Mouse (Mus musculus) adrenal gland, adult (tissue): ENCODE measurements at regions not wholly inside any gene's neighbourhood (a gene's known extent, or its start where the extent isn't known, plus 50 kb on each side); places are given as distances from the start of the nearest gene placed in this dataset.
"Not testable (repeated sequence)": the region's sequence is repeated elsewhere in the genome, so short reads cannot be mapped to it uniquely, and the experiment has no call there.

Experiments used
- DNase-seq, 2 experiments: peaks; one replicate each; pipeline ENCODE4 v3.0.0; 2022 to 2023; ENCODE audit warnings: low spot score in 1 of 2; ENCODE audit not compliant: inconsistent age in 2 of 2

DNA sequence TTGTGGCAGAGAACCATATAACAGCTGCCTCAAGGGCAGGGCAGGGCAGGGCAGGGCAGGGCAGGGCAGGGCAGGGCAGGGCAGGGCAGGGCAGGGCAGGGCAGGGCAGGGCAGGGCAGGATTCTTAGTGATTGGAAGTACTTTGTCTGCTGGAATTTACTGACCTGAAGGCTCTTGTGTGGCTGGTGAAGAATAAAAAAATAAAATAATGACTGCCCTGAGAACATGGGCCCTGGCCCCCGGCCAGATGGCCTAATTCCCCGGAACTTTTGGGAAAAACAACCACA lies 169.3 kb downstream of the Qk start:
- DNase-seq, result not testable (repeated sequence)

DNA sequence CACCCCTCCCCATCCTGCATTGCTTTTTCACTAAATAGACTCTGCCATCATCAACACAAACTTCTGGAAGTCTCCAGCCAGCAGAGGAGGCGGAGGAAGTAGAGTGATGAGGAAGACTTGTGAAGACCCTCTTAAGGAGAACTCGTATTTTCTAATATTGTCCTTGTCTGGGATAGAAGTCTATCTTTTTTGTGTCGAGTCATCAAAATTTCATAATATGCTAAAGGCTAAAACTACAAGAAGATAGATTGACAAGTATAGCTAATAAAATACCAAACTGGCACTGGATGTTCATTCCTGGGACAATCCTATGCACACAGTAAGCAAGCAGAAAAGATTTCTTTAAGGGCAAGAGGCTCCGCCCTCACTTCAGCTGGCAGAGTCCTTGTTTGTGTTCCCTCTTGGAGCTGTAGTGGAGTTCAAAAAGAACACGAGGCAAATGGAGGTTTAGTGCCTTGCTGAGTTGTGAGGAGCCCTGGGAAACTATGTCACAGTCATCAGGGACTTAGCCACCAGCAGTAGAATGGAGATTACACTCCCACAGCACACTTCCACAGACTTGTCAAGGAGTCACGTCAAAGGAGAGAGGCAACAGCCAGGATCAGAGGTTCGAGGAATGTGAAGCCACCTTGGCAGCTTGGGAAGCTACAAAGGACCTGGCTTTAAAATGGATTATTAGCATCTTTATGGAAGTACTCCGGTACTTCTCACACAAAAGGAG lies 169.8 kb downstream of the Qk start:
- DNase-seq, result no peak

DNA sequence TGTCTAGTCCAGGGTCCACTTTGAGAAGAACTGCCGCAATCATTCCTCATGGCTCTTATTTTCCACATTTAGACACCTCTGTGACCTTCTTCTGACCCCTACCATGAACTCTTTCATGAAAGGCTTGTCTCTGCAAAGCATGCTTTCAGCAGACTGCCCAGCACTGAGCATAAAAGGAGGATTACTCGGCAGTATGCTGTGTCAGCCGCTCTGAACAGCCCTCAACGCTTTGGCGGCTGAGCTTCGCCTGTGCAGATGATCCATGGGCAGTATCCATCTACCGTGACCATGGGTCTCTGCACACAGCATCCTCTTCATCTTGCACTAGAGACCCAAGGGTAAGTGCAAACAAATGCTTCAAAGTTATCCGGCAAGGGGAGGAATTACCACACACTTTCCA lies 172.5 kb downstream of the Qk start:
- no peak for DNase-seq

DNA sequence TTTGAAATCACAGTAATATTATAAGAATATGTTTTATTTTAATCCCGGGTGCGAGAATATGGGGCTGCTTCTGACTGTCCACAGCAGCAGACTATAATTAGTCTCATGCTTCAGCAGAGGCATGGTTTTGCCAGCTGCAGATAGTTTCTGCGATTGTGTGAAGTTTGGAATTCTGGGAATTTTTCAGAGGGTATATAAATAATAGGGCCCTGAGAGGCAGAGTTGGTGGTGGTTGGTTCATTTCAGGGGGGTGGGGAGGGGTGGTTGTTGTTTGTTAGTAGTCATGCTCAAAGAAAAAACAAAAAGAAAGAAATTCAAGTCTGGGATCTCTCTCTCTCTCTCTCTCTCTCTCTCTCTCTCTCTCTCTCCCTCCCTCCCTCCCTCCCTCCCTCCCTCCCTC lies 173.1 kb downstream of the Qk start:
- DNase-seq, result no peak

DNA sequence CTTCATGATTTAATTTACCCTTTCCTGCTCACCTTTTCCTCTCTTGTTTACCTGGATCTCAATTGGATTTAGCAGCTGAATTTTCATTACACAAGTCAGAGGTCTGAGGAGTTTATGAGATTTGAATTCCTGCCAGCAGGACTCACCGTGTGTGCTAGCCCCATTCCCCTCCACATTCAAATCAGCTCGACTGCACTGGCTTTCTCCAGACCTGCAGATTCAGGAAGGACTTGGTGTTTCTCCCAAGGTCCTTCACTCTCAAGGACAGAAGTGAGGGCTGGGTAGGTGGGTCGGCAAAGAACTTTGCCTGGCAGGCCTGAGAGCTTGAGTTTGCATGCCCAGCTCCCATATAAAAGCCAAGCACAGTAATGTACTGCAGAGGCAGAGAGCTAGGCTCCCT lies 180.8 kb downstream of the Qk start:
- peak; percentile 42 to 49 for DNase-seq

DNA sequence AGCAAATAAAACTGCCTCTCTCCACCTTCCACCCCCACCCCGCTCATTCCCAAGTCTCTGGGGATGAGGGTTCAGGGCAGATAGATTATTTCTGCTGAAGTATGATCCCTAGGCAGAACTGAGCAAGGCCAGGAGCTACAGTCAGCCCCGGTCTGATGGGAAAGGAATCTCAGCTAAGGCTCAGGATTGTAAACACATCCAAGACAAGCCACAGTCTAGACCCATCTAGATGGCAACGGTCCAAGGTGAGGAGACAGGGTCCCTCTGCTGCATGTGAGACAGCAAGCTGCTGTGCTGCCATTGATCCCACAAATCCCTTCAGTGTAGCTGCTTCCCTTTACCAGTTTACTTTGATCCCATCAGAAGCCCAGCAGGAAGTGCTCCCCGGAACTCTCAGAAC lies 181.3 kb downstream of the Qk start:
- no peak for DNase-seq

DNA sequence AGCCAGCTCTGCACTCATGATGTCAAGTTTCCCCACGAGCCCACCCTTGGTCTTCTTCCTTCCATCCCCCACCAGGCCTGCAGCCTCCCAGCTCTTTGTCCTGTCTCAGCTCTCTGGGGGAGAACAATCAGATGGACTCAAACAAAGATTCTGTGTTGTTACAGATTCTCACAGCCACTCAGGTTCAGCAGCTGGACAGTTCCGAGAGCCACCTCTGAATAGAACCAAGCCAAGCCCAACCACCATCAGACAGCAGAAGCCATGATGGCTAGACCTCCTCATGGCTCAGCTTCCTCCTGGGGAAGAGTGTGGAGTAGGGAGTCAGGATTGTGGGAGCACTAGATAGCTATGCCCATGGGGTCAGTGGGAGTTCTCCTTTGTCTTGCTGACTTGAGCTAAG lies 184.5 kb downstream of the Qk start:
- DNase-seq, result no peak

DNA sequence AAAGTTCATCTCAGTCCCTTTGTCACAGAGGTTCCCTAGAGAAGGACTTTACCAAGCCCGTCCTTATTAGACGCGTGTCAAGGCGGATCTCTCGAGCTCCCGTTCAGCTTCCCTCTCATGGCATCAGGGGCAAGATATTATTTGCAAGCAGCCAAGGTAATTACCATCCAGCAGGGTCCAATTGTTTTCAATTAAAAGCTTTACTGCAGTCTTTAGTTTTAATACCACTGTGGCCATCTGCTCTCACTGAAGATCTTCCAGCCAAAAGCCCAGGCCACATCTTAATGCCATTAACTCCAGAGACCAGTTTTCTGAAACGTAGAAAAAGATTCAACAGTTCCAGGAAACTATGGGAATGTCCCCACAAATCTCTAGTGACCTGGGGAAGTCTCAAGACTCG lies 191.1 kb downstream of the Qk start:
- no peak for DNase-seq

DNA sequence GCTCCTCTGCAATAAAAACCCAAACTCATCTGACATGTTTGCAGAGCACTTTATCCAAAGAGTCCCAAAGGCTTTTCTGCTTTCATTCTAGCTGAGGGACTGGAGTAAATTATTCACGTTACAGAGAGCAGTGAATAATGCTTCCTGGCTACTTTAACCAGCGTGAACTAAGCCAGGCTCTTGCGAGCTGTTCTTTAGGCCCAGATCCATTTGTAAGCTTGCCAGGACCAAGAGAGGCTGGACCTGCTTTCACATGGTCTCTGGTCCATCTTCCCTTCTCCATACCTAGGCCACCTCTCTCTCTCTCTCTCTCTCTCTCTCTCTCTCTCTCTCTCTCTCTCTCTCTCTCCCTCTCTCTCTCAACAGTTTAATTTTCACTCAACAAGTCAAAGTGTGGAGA lies 197.2 kb downstream of the Qk start:
- DNase-seq, result no peak

DNA sequence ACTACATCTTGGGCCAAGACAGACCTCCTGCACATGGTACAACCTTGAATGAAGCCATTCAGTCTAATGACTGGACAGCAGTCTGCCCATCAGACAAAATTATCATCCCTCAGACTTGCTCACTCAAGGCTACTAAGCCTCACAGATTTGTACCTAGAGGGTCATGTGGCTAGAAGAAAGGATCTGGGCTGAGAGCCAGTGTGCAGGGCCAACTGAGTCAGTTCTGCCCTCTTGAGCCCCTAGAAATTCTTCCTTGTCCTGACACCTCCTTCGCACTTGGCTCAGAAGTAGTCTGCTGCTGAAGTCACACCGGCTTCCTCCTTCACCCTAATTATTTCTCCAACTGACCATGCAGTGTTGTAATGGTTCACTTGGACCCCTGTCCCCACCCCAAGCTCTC lies 207.5 kb downstream of the Qk start:
- DNase-seq, result peak; percentile 57 to 75

DNA sequence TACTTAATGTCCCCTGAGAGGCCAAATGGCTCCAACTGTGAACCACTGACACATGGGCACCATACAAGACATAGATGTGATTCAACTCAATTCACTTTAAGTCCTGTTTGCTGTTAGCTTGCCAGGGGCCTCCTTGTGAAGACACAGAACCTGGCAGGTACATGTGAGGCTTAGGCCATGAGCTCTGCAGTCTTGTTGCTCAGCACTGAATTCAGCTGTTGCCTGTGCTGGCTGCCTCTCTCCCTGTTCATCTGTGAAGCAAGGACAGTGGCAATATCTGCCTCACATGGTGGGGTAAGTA lies 209.3 kb downstream of the Qk start:
- no peak for DNase-seq

DNA sequence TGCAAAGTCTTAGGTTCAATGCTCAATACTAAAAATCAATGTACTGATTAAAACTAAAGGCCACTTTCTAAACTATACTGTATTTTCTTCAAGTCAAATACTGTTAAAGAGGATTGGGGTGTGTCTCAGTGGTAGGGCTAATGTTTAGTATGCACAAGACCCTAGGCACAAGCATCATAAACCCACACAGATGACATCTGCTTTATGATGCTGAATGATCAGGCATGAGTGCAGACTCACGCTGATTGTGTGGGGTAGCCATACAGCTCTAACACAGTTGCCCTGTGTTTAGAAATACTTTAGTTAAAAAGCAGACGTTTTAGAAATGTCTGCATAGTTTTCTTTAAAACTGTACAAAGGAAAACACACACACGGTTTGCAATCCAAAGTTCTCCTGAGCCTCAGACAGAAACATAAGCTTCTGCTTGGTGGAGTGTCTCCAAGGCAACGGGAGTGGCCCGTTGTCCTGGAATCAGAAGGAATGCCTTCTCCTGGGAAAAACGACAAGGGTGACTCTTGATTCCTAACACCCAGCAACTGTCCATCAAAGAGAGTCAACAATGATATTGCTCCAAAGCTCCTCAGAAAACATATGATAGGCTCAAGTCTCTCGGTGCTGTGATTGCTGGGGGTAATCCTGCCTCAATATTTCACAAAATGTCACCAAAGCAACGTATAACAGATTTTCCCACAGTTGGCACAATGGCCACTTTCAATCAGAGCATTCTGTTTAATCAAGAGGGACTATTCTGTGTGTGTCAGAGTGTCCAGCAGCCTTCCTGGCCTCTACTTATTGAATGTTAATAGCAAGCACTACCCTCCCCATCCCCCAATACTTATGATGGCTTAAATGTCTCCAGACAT lies 209.9 kb downstream of the Qk start:
- DNase-seq, result no peak

DNA sequence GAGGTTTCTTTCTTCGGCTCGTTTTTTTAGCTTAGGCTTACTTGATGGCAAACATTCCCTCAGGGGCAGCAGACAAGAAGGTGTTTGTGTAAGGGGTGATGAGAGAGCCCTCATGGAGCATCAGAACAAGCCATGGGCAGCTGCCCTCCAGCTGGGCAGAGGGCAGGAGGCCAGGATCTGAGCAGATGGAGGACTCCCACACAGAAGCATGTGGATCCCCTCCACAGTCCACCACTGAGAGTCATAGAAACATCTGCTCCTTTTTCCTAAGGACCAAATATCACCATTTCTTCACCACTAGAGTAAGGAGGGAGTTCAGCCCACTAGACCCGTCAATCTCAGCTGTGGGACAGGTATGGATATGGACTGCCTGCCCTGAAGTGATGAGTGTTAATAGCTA lies 214.4 kb downstream of the Qk start:
- no peak for DNase-seq

DNA sequence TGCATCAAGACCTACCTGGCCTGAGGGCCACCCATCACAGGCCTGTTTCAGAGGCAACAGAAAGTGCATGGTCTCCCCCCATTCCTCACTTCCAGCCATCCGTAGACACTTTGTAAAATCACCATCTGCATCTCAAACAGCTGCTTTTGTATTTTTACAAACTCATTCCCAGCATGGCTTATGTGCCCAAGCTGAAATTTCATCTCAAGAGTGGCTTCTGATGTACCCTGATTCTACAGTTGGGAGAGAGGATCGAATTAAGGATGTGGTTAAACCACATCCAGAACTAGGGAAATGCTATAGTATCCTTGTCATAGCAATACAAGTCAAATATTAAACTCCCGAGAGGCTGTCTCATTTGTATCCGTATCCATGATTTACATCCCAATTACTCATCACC lies 221.5 kb downstream of the Qk start:
- no peak for DNase-seq

DNA sequence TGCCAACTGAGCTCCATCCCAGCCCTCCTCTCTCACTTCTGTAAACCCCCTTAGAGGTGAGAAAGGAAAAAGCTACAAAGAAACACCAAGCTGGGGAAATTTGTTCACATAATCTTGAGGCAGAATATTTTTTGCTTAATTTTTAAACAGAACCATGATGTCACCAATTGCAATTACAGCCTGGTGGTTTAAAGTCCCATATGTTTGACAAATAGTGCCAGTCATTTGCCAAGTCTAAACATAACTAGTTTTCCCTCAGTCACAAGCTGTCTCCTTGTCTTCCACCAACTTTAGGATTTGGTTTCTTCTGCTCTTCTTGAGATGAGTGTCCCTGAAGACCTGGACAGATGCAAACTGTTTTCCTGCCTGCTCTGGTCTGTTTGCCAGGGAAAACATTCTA lies 222.0 kb downstream of the Qk start:
- DNase-seq, result no peak

DNA sequence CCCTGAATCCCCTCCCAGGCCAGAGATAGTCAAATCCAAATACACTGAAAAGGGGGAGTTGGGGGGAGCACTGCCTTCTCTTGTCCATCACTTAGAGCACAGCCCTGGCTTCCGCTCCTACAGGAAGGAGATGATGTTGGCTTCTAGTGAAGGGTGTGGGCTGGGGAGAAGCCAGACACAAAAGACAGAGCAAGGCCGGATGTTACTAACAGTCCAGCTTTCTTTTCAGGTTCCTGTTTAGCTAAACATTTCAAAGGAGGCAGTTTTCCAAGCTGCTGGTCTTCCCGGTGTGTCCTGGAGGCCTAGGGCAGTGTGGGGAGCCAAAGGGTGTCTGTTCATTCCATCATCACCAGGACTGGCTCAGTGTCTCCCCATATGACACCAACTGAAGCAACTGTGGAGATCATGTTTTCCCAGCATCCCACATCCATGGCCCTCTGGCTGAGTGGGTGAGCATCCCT lies 223.8 kb downstream of the Qk start:
- peak; percentile 36 to 63 for DNase-seq

DNA sequence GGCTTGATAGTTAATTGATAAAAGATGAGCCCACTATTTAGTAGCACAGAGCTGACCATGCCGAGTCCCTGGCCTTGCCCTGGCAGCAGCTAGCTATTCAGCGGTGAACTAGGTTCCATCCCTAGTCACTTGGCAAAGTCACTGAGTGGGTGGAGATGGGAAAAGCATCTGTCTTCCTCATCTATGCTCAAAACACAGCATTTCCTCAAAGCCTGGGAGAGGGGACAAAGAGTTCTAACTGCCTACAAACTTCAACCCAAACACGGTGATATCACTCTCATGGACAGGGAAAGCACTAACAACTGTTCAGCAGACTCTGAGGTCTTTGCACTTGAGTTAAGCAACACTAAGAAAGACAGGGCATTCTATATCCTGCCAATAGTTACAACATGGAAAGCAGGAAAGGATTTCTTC lies 225.5 kb downstream of the Qk start:
- peak; percentile 54 to 75 for DNase-seq

DNA sequence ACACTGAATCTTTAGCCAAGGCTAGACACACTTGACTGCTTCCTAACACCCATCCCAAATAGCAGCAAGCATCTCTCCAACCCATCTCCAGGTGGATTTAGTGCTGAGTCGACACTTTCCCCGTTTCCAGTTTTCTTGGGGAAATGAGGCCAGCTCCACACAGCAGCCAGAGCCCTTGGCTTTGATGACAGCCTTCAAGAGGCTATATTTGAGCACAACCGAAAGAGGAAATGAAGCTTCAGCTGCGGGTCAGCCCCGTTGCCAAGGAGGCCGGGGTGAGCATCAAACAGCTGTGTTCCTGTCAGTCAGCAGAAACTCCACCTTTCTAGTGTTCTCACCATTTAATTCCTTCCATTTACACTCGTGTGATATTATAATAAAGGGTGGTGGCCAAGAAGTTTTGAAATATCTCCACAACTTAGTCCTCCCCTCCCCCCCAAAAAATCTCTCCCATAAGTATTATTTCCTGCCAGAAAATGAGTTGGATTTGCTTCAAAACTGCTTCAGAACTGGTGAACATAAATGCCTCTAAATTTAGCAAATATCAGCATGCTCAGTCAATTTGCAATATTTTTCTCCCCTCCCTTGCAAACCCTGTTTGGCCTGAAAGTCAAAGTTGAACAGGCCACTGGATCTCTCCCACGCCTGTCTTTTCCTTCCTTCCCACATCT lies 226.1 kb downstream of the Qk start:
- peak; percentile 38 to 69 for DNase-seq

DNA sequence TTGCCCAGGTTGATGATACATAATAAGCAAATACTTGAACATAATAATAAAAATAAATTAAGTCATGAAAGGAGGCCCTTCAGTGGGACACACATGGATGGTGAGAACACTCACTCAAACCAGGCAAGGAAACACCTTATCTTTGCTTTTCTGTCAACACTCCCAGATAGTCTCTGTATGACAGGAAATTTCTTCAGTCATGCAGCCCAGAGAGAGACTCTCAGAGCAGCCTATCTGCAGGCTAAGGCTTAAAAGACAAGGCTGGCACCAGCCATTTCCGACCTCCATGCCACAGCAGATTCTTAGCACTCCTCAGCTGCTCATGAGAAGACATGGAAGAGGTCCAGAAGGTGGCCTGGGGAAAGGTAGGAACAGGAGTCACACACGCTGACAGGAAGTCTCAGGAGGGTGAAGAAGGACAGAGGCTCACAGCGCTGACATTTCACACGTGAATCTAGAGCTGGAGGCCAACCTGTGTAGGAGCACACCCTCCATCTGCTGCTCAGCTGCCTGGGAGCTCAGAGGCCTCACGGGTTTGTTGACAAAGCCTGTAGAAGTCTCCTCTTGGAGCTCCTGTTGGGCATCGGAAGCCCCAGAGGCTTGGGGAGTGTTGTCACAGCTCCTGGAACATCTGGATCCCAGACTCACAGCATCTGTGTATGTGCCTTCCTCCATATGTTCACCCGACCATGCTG lies 232.3 kb downstream of the Qk start:
- DNase-seq, result no peak

DNA sequence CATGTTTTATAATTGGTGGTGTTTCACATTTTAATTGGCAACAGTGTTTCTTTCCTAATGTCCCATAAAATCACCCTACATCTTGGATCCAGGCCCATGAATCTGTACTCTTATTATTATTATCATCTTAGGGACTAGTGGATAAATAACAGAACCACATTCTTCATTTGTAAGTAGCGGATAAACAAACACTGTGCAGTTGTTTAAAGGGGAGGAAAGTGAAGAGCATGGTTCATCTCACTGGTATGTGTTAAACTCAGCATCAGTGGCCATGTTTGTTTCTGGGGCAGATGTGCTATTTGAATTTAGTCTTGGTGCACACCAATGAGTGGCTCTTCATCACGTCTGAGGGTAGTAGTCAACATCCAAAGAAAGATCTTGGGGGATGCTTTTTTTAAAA lies 233.1 kb downstream of the Qk start:
- DNase-seq, result no peak

DNA sequence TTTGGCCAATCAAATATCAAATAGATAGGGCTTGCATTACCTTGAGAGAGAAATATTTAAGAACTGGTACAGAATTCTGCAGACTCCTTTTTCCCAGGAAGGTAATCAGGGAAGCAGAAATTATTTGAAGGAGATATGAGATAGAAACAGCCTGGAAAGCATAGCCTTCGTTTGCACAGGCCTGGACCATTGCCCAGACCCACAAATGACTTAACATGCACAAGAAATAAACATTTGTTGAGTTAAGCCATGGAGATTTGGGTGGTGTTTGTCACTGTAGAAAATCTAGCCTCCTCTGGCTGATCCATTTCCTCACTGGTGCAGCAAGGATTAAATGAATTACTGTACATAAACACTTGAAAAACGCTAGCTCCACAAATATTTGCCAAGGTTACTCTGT lies 233.5 kb downstream of the Qk start:
- no peak for DNase-seq

DNA sequence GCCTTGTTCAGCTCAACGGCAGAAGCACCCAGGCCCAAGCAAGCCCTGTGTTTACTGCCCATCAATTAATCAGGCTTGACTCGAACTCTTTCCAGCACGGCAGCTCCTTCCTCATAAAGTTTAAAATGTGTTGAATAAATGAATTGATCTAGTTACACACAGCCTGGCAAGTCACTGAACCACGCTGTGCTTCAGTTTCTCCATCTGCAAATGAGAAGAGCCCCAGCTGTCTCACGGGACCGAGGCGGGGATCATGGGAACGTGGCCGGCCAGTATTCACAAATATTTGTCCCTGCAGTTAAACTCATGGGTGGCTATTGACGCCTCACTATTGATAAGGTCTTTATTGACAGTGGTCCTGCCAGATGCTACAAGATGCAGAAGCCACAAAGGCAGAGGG lies 237.9 kb downstream of the Qk start:
- DNase-seq, result no peak
